Mouse (Mus musculus): Measurements from ENCODE around the gene Rnf39.

GRCm38 (mm10) chr17:36897065-36897464 lies 45.7 kb upstream of the Rnf39 start:
- no peak for TF ChIP-seq CTCF (IDR thresholded peaks at IDR 0.05; ENCODE audit: control insufficient read depth, insufficient read depth, low read length)
- TF ChIP-seq POLR2A (IDR thresholded peaks at IDR 0.05; ENCODE audit: borderline replicate concordance, control insufficient read depth, low read depth, low read length): no peak

All from bone marrow, adult 2 months (tissue).